Mouse (Mus musculus) lung, adult 2 months (tissue): ENCODE measurements around the gene Trpv5.

Source experiments
- CTCF ChIP-seq: fragments of 200-500 bp; IDR thresholded peaks from 2 replicates; pipeline ENCODE4 v1.5.1; 2011; ENCODE audit warnings: mild to moderate bottlenecking, low read length, control low read depth; ENCODE audit not compliant: insufficient read depth
- POLR2A ChIP-seq: fragments of 200-500 bp; IDR thresholded peaks from 2 replicates; pipeline ENCODE4 v1.6.1; 2011; ENCODE audit warnings: low read depth, mild to moderate bottlenecking, control low read depth, low read length, borderline replicate concordance; ENCODE audit errors: extremely low read depth

DNA sequence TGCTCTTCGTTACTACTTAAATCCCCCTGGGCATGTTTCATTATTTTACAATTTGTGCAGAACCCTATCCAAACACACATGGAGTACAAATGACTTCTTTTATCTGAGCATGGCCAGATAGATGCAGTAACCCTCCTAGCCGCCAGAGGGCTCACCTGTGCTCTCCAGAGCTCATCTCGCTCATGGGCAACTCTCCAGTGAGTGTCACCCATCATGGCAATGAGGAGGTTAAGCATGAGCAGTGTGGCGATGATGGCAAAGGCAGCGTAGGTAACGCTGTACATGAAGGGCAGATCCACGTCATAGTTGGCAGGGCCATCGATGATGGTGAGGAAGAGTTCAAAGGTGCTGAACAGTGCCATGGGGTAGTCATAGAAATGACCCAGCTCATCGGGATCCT lies 57.9 kb downstream of the Trpv5 start:
- TF ChIP-seq CTCF (peak; percentile 70), POLR2A (no peak)
